Mouse (Mus musculus): Measurements from ENCODE around the gene Ankrd52. TPM values are rescaled to one million over a fixed set of nuclear protein-coding genes. Genes with fewer than 3 reads are reported as not detected.

Gene Ankrd52
- polyA plus RNA-seq, 1 experiment from 2014 or later, result 8.4 TPM

DNA sequence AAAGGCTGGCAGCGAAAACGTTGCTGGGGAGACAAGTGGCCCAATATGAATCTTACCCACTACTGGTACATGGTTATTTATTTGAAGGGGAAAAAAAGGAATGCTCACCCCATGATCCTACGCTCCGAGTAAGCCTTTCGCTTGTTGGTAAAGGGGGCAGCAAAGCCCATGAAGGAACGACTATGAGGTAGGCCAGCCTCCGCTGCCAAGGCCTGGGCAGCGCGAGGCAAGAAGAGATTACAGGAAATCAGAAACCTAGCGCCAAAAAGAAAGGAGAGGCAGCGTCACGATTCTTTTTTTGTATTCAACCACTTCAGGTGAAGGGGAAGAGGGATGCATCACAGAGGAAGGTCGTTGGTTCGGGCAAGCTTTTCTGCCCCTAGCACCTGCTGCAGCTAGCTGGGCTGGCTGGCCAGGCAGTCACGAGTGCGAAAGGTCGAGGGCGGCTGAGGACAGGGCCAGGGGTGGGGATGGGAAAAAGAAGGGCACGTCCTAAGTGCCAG, 9.0 kb upstream of the Ankrd52 start:
- H3K27ac ChIP-seq (ENCODE audit: low read length), result peak overlapping the region; percentile 96
- WGBS, result 16% methylated on average over 19 of the region's 19 CpGs
- no peak for ATAC-seq (ENCODE audit: low read depth)
- H3K36me3 ChIP-seq (ENCODE audit: control insufficient read depth, insufficient read depth, low read length), result peaks cover 8% of the 10 kb centered on the region
- H3K9ac ChIP-seq (ENCODE audit: low read length), result peak overlapping the region; percentile 79
- no peaks in the 10 kb centered on the region for H3K27me3 ChIP-seq (ENCODE audit: control insufficient read depth, insufficient read depth, low read depth, low read length)
- H3K9me3 ChIP-seq (ENCODE audit: control insufficient read depth, low read length), result no peaks in the 10 kb centered on the region
- peak overlapping the region; percentile 76 for H3K4me3 ChIP-seq (ENCODE audit: low read length)
- H3K4me2 ChIP-seq (ENCODE audit: low read depth, low read length), result peak overlapping the region; percentile 79
- H3K4me1 ChIP-seq (replicated peaks; ENCODE audit: control insufficient read depth, insufficient read depth, low read length), result peaks cover 14% of the 10 kb centered on the region

DNA sequence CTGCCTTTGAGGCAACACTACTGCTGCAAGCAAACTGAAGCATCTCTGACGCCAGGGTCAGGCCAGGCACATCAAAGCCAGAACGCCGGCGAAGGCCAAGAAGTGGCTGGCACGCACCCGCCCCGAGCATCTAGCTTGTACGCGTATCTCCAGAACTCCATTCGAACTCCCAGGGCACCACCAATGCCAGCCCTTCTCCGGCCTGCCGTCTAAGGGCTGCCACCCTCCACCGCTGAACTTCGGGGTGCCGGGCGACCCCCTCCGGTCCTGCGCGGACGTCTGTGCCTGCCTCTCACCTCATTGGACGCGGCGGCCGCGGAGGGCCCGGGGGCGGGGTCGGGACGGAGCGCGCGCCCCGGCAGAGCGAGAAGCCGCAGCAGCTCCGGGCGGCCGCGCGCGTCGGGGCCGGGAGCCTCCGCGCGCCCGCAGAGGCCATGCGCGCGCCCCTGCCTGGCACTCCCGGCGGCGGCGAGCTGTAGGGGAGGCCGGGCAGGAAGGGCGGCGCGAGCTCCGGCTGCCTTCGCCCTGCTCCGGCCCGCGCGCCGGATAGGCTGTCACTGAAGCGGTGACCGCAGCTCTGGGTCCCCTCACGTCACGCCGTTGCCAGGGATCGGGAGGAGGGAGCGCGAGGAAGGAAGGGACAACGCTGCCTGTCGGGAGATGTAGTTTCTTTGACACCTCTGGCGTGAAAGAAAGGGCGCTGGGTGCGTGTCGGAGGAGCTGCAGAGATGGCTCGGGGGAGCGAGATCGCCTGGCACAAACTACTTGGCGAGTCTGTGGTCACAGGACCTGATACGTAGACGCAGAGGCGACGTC, 8.3 kb upstream of the Ankrd52 start, which contains the start of gene Coq10a:
Coq10a (minus strand) TSS at position 596 of the 816 bp plus-strand sequence.
- no peaks in the 10 kb centered on the region for H3K9me3 ChIP-seq (ENCODE audit: control insufficient read depth, low read length)
- H3K4me1 ChIP-seq (replicated peaks; ENCODE audit: control insufficient read depth, insufficient read depth, low read length), result peaks cover 14% of the 10 kb centered on the region
- peak; percentile 97 for ATAC-seq (ENCODE audit: low read depth)
- peaks cover 4% of the 10 kb centered on the region for H3K36me3 ChIP-seq (ENCODE audit: control insufficient read depth, insufficient read depth, low read length)
- H3K27me3 ChIP-seq (ENCODE audit: control insufficient read depth, insufficient read depth, low read depth, low read length), result no peaks in the 10 kb centered on the region
- peak within 1 kb of the TSS; percentile 79 for H3K9ac ChIP-seq (ENCODE audit: low read length)
- peak within 1 kb of the TSS; percentile 76 for H3K4me3 ChIP-seq (ENCODE audit: low read length)
- H3K4me2 ChIP-seq (ENCODE audit: low read depth, low read length), result peak within 1 kb of the TSS; percentile 79
- H3K27ac ChIP-seq (ENCODE audit: low read length), result peak within 1 kb of the TSS; percentile 96
- under 1% methylated on average over 81 of the region's 87 CpGs for WGBS

DNA sequence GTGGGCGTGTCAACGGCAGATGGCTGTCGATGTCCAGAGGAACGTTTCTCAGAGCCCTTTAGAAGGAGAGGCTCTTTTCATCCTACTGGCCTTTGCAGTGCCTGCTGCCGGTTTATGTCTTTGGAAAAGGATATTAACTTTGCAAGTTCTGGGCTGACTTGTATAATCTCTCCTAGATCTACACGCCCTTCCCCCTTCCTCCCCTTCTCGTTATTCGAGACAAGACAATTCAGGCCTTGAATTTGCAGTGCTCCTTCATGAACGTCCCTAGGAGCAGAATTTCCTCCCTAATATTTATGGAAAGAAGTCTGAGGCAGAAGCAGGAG, 7.7 kb upstream of the Ankrd52 start:
- H3K9ac ChIP-seq (ENCODE audit: low read length), result peak overlapping the region; percentile 79
- peak overlapping the region; percentile 79 for H3K4me2 ChIP-seq (ENCODE audit: low read depth, low read length)
- no peaks in the 10 kb centered on the region for H3K27me3 ChIP-seq (ENCODE audit: control insufficient read depth, insufficient read depth, low read depth, low read length)
- WGBS, result 3% methylated on average over 9 of the region's 9 CpGs
- no peak for ATAC-seq (ENCODE audit: low read depth)
- H3K36me3 ChIP-seq (ENCODE audit: control insufficient read depth, insufficient read depth, low read length), result peaks cover 4% of the 10 kb centered on the region; the same call in 1 of the 2 replicates
- peaks cover 14% of the 10 kb centered on the region for H3K4me1 ChIP-seq (replicated peaks; ENCODE audit: control insufficient read depth, insufficient read depth, low read length)
- no peaks in the 10 kb centered on the region for H3K9me3 ChIP-seq (ENCODE audit: control insufficient read depth, low read length)
- peak overlapping the region; percentile 76 for H3K4me3 ChIP-seq (ENCODE audit: low read length)
- peak overlapping the region; percentile 96 for H3K27ac ChIP-seq (ENCODE audit: low read length)

DNA sequence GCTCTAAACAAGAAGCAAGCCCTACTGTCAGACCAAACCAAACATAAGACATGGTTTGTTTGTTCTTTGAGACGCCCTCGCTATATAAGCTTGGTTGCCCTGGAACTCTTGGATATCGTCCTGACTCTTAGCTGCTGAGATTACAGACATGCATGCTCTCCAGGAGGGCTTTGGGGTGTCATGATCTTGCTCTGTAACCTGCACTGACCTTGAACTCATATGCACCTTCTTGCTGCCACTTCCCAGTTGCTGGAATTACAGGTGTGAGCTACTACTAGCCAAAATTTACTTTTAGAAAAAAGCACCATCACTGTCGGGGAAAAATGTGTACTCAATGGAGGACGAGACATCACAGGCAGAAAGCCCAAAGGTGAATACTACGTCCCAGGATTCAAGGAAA, 7.3 kb upstream of the Ankrd52 start:
- Histone ChIP-seq H3K4me3 (ENCODE audit: low read length) (peak overlapping the region; percentile 76), H3K4me1 (replicated peaks; ENCODE audit: control insufficient read depth, insufficient read depth, low read length) (peaks cover 14% of the 10 kb centered on the region), H3K9me3 (ENCODE audit: control insufficient read depth, low read length) (no peaks in the 10 kb centered on the region), H3K36me3 (ENCODE audit: control insufficient read depth, insufficient read depth, low read length) (no peaks in the 10 kb centered on the region), H3K27ac (ENCODE audit: low read length) (peak overlapping the region; percentile 96), H3K4me2 (ENCODE audit: low read depth, low read length) (peak overlapping the region; percentile 79), H3K9ac (ENCODE audit: low read length) (peak overlapping the region; percentile 79), H3K27me3 (ENCODE audit: control insufficient read depth, insufficient read depth, low read depth, low read length) (no peaks in the 10 kb centered on the region)
- no peak for ATAC-seq (ENCODE audit: low read depth)
- 63% methylated on average over 6 of the region's 6 CpGs for WGBS

DNA sequence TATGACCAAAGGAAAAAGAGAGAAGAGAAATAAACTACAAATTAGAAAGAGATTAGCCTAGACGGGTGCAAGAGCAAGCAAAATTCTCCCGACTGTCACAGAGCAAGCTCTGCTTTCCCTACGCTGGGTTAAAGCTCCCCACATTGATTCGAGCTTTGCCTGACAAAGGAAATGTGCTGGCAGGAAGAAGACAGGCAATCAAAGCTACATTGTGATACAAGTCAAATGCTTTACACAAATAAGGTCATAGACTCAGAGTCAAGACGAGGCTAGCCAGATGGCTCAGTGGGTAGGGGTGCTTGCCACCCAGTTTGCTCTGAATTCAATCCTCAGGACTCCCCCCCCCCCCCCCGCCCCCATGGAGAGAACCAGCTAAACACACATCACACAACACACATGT, 6.9 kb upstream of the Ankrd52 start:
- ATAC-seq (ENCODE audit: low read depth), result no peak
- no peak overlapping the region for H3K27ac ChIP-seq (ENCODE audit: low read length)
- H3K36me3 ChIP-seq (ENCODE audit: control insufficient read depth, insufficient read depth, low read length), result no peaks in the 10 kb centered on the region
- WGBS, result 64% methylated on average over 5 of the region's 6 CpGs
- H3K9ac ChIP-seq (ENCODE audit: low read length), result no peak overlapping the region
- H3K9me3 ChIP-seq (ENCODE audit: control insufficient read depth, low read length), result no peaks in the 10 kb centered on the region
- no peak overlapping the region for H3K4me2 ChIP-seq (ENCODE audit: low read depth, low read length)
- no peaks in the 10 kb centered on the region for H3K27me3 ChIP-seq (ENCODE audit: control insufficient read depth, insufficient read depth, low read depth, low read length)
- peaks cover 14% of the 10 kb centered on the region for H3K4me1 ChIP-seq (replicated peaks; ENCODE audit: control insufficient read depth, insufficient read depth, low read length)
- H3K4me3 ChIP-seq (ENCODE audit: low read length), result no peak overlapping the region

DNA sequence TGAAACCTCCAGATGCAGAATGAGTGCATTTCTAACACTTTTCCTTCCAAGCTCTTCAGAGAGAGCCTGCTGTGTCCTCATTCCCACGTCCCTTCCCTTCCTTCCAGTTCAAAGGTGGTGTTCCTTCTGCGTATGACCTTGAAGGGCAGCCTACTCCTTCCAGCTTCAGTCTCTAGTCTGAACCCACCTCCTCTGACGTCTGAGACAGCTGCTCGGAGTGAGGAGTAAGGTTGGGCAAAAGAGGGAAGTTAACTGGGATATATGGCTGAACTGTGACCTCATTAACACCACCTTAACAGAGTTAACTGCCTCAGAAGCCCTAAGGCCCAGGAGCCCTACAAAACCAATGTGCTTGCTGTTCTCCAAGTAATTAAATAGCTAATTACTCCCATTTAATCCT, 6.3 kb upstream of the Ankrd52 start:
- Histone ChIP-seq H3K36me3 (ENCODE audit: control insufficient read depth, insufficient read depth, low read length) (no peaks in the 10 kb centered on the region), H3K27me3 (ENCODE audit: control insufficient read depth, insufficient read depth, low read depth, low read length) (no peaks in the 10 kb centered on the region), H3K27ac (ENCODE audit: low read length) (no peak overlapping the region), H3K9me3 (ENCODE audit: control insufficient read depth, low read length) (no peaks in the 10 kb centered on the region), H3K4me1 (replicated peaks; ENCODE audit: control insufficient read depth, insufficient read depth, low read length) (peaks cover 14% of the 10 kb centered on the region), H3K4me3 (ENCODE audit: low read length) (no peak overlapping the region), H3K4me2 (ENCODE audit: low read depth, low read length) (no peak overlapping the region), H3K9ac (ENCODE audit: low read length) (no peak overlapping the region)
- ATAC-seq (ENCODE audit: low read depth), result no peak
- WGBS, result 53% methylated on average over 4 of the region's 4 CpGs

DNA sequence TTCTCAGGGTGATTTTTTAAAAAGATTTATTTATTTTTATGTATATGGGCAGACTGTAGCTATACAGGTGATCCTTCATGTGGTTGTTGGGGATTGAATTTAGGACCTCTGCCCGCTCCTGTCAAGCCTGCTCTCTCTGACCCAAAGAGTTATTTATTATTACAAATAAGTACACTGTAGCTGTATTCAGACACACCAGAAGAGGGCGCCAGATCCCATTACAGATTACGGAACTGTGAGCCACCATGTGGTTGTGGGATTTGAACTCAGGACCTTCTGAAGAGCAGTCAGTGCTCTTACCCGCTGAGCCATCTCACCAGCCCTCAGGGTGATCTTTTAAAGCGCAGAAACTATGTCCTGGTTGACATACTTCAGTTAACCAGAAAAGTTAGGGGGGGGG, 4.8 kb upstream of the Ankrd52 start:
- 71% methylated on average over 5 of the region's 5 CpGs for WGBS
- Histone ChIP-seq H3K9ac (ENCODE audit: low read length) (no peak overlapping the region), H3K4me2 (ENCODE audit: low read depth, low read length) (no peak overlapping the region), H3K27me3 (ENCODE audit: control insufficient read depth, insufficient read depth, low read depth, low read length) (no peaks in the 10 kb centered on the region), H3K4me1 (replicated peaks; ENCODE audit: control insufficient read depth, insufficient read depth, low read length) (peaks cover 20% of the 10 kb centered on the region), H3K9me3 (ENCODE audit: control insufficient read depth, low read length) (no peaks in the 10 kb centered on the region), H3K36me3 (ENCODE audit: control insufficient read depth, insufficient read depth, low read length) (no peaks in the 10 kb centered on the region), H3K27ac (ENCODE audit: low read length) (no peak overlapping the region), H3K4me3 (ENCODE audit: low read length) (no peak overlapping the region)
- ATAC-seq (ENCODE audit: low read depth), result no peak

DNA sequence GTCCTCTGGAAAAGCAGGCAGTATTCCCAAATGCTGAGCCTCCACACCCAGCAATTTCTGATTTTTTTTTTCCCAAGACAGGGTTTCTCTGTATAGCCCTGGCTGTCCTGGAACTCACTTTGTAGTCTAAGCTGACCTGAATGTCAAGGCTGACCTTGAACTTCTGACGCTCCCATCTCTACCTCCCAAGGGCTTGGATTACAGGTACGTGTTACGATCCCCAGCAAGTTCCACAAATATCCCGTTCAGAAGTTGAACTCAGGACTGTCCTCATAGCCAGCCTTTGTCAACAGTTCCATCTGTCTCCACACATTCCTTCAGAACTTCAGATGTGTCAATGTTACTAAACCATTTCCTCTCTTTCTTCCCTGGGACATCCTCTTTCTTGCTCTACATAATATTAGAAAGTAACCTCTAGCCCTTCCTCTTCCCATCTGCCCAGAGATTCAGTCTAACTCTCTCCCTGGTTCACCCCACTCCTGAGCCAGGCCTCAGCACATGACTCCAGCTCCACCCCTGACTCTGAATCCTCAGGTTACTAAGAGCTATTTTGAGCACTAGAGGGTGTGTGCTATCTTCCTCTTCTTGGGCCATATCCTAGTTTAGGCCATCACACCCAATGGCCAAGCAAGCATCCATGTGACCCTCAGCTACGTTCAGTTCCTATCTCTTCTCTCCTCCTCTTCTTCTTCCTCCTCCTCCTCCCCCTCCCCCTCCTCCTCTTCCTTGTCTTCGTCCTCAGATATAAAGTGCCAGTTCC, 3.7 kb upstream of the Ankrd52 start:
- H3K27me3 ChIP-seq (ENCODE audit: control insufficient read depth, insufficient read depth, low read depth, low read length), result no peaks in the 10 kb centered on the region
- no peak overlapping the region for H3K4me2 ChIP-seq (ENCODE audit: low read depth, low read length)
- H3K4me1 ChIP-seq (replicated peaks; ENCODE audit: control insufficient read depth, insufficient read depth, low read length), result peaks cover 16% of the 10 kb centered on the region
- no peak overlapping the region for H3K9ac ChIP-seq (ENCODE audit: low read length)
- no peak overlapping the region for H3K27ac ChIP-seq (ENCODE audit: low read length)
- no peaks in the 10 kb centered on the region for H3K9me3 ChIP-seq (ENCODE audit: control insufficient read depth, low read length)
- no peak for ATAC-seq (ENCODE audit: low read depth)
- no peak overlapping the region for H3K4me3 ChIP-seq (ENCODE audit: low read length)
- no peaks in the 10 kb centered on the region for H3K36me3 ChIP-seq (ENCODE audit: control insufficient read depth, insufficient read depth, low read length)
- WGBS, result 64% methylated on average over 6 of the region's 6 CpGs

DNA sequence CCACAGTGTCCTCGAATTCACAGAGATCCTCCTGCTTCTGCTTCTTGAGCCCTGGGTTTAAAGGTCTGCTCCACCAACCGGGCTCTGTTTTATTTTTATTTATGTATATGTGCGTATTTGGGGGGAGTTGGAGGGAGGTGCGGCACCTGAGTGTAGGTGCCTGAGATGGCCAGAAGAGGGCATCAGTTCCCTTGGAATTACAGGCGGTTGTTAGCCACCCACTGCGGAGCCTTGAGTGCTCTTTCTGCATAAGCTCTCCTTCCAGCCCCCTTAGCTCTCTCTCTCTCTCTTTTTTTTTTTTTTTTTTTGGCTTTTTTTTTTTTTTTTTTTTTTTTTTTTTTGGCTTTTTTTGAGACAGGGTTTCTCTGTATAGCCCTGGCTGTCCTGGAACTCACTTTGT, 2.5 kb upstream of the Ankrd52 start:
- 73% methylated on average over 6 of the region's 6 CpGs for WGBS
- H3K36me3 ChIP-seq (ENCODE audit: control insufficient read depth, insufficient read depth, low read length), result peaks cover 8% of the 10 kb centered on the region
- no peaks in the 10 kb centered on the region for H3K27me3 ChIP-seq (ENCODE audit: control insufficient read depth, insufficient read depth, low read depth, low read length)
- H3K9me3 ChIP-seq (ENCODE audit: control insufficient read depth, low read length), result no peaks in the 10 kb centered on the region
- H3K9ac ChIP-seq (ENCODE audit: low read length), result no peak overlapping the region
- no peak overlapping the region for H3K27ac ChIP-seq (ENCODE audit: low read length)
- ATAC-seq (ENCODE audit: low read depth), result no peak
- H3K4me3 ChIP-seq (ENCODE audit: low read length), result no peak overlapping the region
- H3K4me2 ChIP-seq (ENCODE audit: low read depth, low read length), result no peak overlapping the region
- peaks cover 21% of the 10 kb centered on the region for H3K4me1 ChIP-seq (replicated peaks; ENCODE audit: control insufficient read depth, insufficient read depth, low read length)

All from lung, embryonic 16.5 days (tissue).